Mouse (Mus musculus) lung, postnatal 0 days (tissue): ENCODE results near the gene Camk2n1.

Source experiments
- CTCF ChIP-seq: IDR thresholded peaks from 2 replicates; pipeline ENCODE4 v1.5.1; 2016; ENCODE audit warnings: antibody characterized with exemption, mild to moderate bottlenecking
- EP300 ChIP-seq: IDR thresholded peaks from 2 replicates; pipeline ENCODE4 v1.6.1; 2016; ENCODE audit warnings: antibody characterized with exemption, mild to moderate bottlenecking, control low read depth

DNA sequence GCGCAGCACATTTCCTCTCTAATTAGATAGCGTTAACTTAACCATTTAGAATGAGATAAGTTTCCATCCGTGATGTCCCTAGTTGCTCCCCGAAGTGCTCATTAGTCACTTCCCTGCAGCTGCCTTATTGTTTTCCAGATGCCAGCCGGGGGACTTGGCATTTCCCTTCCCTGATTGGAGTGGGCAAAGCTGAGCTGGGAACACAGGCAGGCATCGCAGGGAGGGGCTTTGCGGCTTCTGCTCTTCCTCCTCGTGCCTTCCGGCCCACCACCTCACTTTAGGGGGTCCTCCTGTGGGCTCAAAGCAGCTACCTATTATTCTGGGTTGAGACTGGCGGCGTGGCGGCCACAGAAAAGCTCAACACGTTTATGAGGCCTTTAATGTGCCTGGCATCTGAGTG lies 7.1 kb upstream of the Camk2n1 start:
- TF ChIP-seq EP300 (no peak), CTCF (no peak)
